Mouse (Mus musculus) adrenal gland, postnatal 36 days (tissue): Measurements from ENCODE around the gene Hpse2. TPM values are rescaled to one million over a fixed set of nuclear protein-coding genes. Genes with fewer than 3 reads are reported as not detected.
"Not testable (repeated sequence)": the region's sequence is repeated elsewhere in the genome, so short reads cannot be mapped to it uniquely, and the experiment has no call there.

Experiments used
- DNase-seq, 2 experiments: peaks; one replicate each; pipeline ENCODE4 v3.0.0; 2021; ENCODE audit warnings: mixed read lengths in 1 of 2
- long read RNA-seq, 2 experiments: library from polyadenylated mRNA; stranded (forward); transcript quantifications; one replicate each; pipeline ENCODE4 v2.0.0; 2021; ENCODE audit warnings: borderline sequencing depth in 2 of 2
- total RNA-seq, 2 experiments: library from RNA; stranded (reverse); gene quantifications; 2 replicates each; pipeline ENCODE4 v1.2.3; 2021

Gene Hpse2
- total RNA-seq = not detected
- long read RNA-seq, experiment 1 = 0 reads
- long read RNA-seq, experiment 2 = 0 reads

GRCm38 (mm10) chr19:43388017-43388904 is at the start of gene Hpse2:
Hpse2 (minus strand) TSS chr19:43388355.
- peak in 1 of 2 experiments; percentile 7 for DNase-seq

- DNase-seq = no peak
Observed at GRCm38 (mm10) chr19:43427446-43428224, 39.5 kb upstream of the Hpse2 start.

GRCm38 (mm10) chr19:43424082-43424481 is 35.9 kb upstream of the Hpse2 start:
- no peak for DNase-seq

- DNase-seq = no peak
Observed at GRCm38 (mm10) chr19:43420506-43420905, 32.4 kb upstream of the Hpse2 start.

- DNase-seq = no peak
Observed at GRCm38 (mm10) chr19:43415565-43415964, 27.4 kb upstream of the Hpse2 start.

- DNase-seq = no peak
Observed at GRCm38 (mm10) chr19:43407181-43407580, 19.0 kb upstream of the Hpse2 start.

- peak; percentile 2 to 44 for DNase-seq
Observed at GRCm38 (mm10) chr19:43396327-43396726, 8.2 kb upstream of the Hpse2 start.

- no peak for DNase-seq
Observed at GRCm38 (mm10) chr19:43387071-43387770, 934 bp downstream of the Hpse2 start.

GRCm38 (mm10) chr19:43386041-43386952 is 1.9 kb downstream of the Hpse2 start:
- no peak for DNase-seq

- no peak for DNase-seq
Observed at GRCm38 (mm10) chr19:43385451-43385850, 2.7 kb downstream of the Hpse2 start.

- peak; percentile 1 to 8 for DNase-seq
Observed at GRCm38 (mm10) chr19:43384978-43385431, 3.1 kb downstream of the Hpse2 start.

GRCm38 (mm10) chr19:43384346-43384977 is 3.7 kb downstream of the Hpse2 start:
- DNase-seq = no peak

- no peak for DNase-seq
Observed at GRCm38 (mm10) chr19:43358830-43359229, 29.3 kb downstream of the Hpse2 start.

- DNase-seq = peak; percentile 33 to 56
Observed at GRCm38 (mm10) chr19:43311125-43311524, 77.0 kb downstream of the Hpse2 start.

- no peak for DNase-seq
Observed at GRCm38 (mm10) chr19:43306756-43307155, 81.4 kb downstream of the Hpse2 start.

GRCm38 (mm10) chr19:43281336-43281735 is 106.8 kb downstream of the Hpse2 start:
- DNase-seq = not testable (repeated sequence)

- no peak for DNase-seq
Observed at GRCm38 (mm10) chr19:43243993-43244392, 144.2 kb downstream of the Hpse2 start.

- DNase-seq = no peak
Observed at GRCm38 (mm10) chr19:43231711-43232110, 156.4 kb downstream of the Hpse2 start.

- DNase-seq = no peak
Observed at GRCm38 (mm10) chr19:43193562-43193961, 194.6 kb downstream of the Hpse2 start.

GRCm38 (mm10) chr19:43175437-43175965 is 212.7 kb downstream of the Hpse2 start:
- DNase-seq = no peak
